Mouse (Mus musculus) heart, embryonic 16.5 days (tissue): ENCODE measurements at regions not wholly inside any gene's neighbourhood (a gene's known extent, or its start where the extent isn't known, plus 50 kb on each side); places are given as distances from the start of the nearest gene placed in this dataset.

Experiments
- ATAC-seq: fragments of 200-750 bp; cut with Nextera tagmentation; replicated peaks from 2 replicates; pipeline ENCODE4 v1.8.0; 2017; ENCODE audit warnings: moderate number of reproducible peaks; ENCODE audit not compliant: insufficient read depth, low FRiP score; ENCODE audit errors: extremely low read depth
- H3K27ac ChIP-seq: fragments of 300-500 bp; sonication (generic); 2 replicates; pipeline ENCODE4 v1.5.1; 2014; ENCODE audit warnings: mild to moderate bottlenecking, low read length, control low read depth, moderate library complexity
- H3K27me3 ChIP-seq: fragments of 300-500 bp; sonication (generic); 2 replicates; pipeline ENCODE4 v1.6.1; 2014; ENCODE audit warnings: low read length, mixed read lengths; ENCODE audit not compliant: control insufficient read depth, insufficient read depth
- H3K36me3 ChIP-seq: fragments of 300-500 bp; sonication (generic); 2 replicates; pipeline ENCODE4 v1.6.1; 2014; ENCODE audit not compliant: control insufficient read depth, insufficient read depth
- H3K4me1 ChIP-seq: fragments of 300-500 bp; sonication (generic); 2 replicates; pipeline ENCODE4 v1.6.1; 2014; ENCODE audit warnings: low read length, mixed read lengths; ENCODE audit not compliant: control insufficient read depth, insufficient read depth
- H3K4me2 ChIP-seq: fragments of 300-500 bp; sonication (generic); 2 replicates; pipeline ENCODE4 v1.6.1; 2014; ENCODE audit warnings: low read depth, mild to moderate bottlenecking, control low read depth, low read length
- H3K4me3 ChIP-seq: fragments of 300-500 bp; sonication (generic); 2 replicates; pipeline ENCODE4 v1.5.1; 2014; ENCODE audit warnings: mild to moderate bottlenecking, control low read depth, low read length
- H3K9ac ChIP-seq: fragments of 300-500 bp; sonication (generic); 2 replicates; pipeline ENCODE4 v1.6.1; 2014; ENCODE audit warnings: low read length, control low read depth
- H3K9me3 ChIP-seq: fragments of 300-500 bp; sonication (generic); replicated peaks from 2 replicates; pipeline ENCODE4 v1.6.1; 2016; ENCODE audit warnings: low read length; ENCODE audit not compliant: control insufficient read depth
- WGBS: fragments of 180-500 bp; shearing (Covaris S2); extraction: QIAGEN DNeasy Blood & Tissue Kit; methylation state at CpG from one replicate; pipeline ENCODE4 v1.1.7; 2014; 5-methylcytosine and 5-hydroxymethylcytosine counted together

DNA sequence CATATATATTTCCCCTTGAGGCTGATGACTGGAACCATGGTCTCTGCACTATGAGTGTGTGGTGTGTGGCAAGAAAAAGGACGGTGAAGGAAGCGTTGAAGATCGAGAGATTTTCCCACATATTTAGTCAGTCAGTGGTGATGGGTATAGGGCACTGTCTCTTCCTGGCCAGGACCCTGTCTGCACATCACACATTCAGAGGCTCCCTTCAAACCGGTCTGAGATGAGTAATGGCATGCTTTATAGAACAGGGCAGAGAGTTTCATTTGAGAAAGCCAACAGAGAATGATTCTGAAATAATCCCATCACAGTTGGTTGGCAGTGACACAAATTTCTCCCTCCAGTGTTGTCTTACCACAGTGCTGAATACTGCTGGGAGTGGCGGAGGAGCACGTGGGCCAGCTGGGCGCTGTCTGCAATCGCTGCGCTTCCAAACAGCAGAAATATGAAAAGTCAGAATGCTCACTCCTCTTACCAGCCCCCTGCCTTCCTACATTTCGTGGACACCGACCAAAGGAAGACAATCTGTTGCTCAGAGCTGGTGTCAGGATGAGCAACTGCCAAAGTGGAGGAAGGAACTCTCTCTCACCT, 77.2 kb upstream of the Rapgef5 start:
- no peak overlapping the region for H3K9ac ChIP-seq
- no peaks in the 10 kb centered on the region for H3K36me3 ChIP-seq
- no peaks in the 10 kb centered on the region for H3K27me3 ChIP-seq
- H3K4me2 ChIP-seq, result no peak overlapping the region
- WGBS, result 60% methylated on average over 11 of the region's 11 CpGs
- H3K9me3 ChIP-seq, result no peaks in the 10 kb centered on the region
- no peak overlapping the region for H3K4me3 ChIP-seq
- ATAC-seq, result no peak
- 0 out of 2 replicates have a peak, but pooled peaks cover 2% of the 10 kb centered on the region for H3K4me1 ChIP-seq
- no peak overlapping the region for H3K27ac ChIP-seq

DNA sequence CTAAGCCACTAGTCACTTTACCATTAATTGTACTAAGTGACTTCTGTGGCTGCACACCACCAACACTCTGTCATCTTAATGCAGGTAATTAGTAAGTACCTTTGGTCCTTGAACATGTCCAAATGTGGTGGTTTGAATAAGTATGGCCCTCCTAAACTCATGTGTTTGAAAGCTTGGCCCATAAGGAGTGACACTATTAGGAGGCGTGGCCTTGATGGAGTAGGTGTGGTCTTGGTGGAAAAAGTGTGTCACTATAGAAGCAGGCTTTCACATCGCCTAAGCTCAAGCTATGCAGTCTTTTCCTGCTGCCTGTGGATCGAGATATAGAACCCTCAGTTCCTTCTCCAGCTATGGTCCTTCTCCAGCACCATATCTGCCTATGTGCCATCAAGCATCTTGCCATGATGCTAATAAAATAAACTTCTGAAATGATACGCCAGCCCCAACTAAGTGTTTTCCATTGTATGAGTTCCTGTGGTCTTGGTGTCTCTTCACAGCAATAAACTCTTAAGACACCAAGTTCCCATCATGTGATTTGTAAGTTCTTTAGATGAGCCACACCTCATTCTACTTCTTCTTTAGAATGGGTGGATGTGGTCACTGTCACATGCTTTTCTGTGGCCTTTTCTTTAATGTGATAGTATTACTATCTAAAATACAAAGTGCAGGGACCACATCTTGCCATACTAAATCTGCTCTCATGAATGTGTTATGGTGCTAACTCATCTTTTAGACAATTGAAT, 71.9 kb upstream of the Rapgef5 start:
- WGBS, result 76% methylated on average over 4 of the region's 4 CpGs
- H3K36me3 ChIP-seq, result no peaks in the 10 kb centered on the region

DNA sequence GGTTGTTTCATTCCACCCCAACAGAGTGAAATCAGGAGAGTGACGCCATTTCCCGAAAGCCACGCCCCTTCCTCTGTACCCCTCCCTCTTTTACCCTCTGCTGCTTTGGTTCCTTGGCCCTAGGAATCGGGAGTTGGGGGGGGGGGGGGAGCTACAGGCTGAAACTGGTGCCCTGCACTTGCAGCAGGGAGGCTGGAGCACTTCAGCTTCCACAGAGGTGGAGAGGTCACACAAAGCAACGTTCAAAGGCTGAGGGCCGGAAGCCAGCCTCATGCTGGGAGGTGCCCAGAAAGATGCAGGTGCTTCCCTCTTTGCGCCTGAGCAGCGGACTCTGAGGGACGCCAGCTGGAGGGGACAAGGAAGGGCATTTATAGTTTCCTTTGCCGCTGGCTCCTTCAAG, 69.1 kb upstream of the Rapgef5 start:
- H3K9ac ChIP-seq, result no peak overlapping the region
- peak overlapping the region; percentile 48 for H3K4me2 ChIP-seq
- H3K36me3 ChIP-seq, result no peaks in the 10 kb centered on the region
- H3K4me3 ChIP-seq, result 0 out of 2 replicates have a peak overlapping the region, but pooled peaks have one; percentile 7
- no peaks in the 10 kb centered on the region for H3K27me3 ChIP-seq
- ATAC-seq, result peak; percentile 78
- H3K4me1 ChIP-seq, result 0 out of 2 replicates have a peak, but pooled peaks cover 3% of the 10 kb centered on the region
- WGBS, result 12% methylated on average over 10 of the region's 10 CpGs
- peaks cover 3% of the 10 kb centered on the region; the same call in 1 of the 2 replicates for H3K9me3 ChIP-seq
- H3K27ac ChIP-seq, result peak overlapping the region; percentile 47; the same call in 1 of the 2 replicates

More for the DNA sequence above, 71.9 kb upstream of the Rapgef5 start:
- no peaks in the 10 kb centered on the region for H3K27me3 ChIP-seq
- ATAC-seq, result no peak
- no peak overlapping the region for H3K4me3 ChIP-seq
- H3K4me1 ChIP-seq, result 0 out of 2 replicates have a peak, but pooled peaks cover 3% of the 10 kb centered on the region
- no peak overlapping the region for H3K9ac ChIP-seq
- no peaks in the 10 kb centered on the region for H3K9me3 ChIP-seq
- no peak overlapping the region for H3K4me2 ChIP-seq
- H3K27ac ChIP-seq, result no peak overlapping the region

DNA sequence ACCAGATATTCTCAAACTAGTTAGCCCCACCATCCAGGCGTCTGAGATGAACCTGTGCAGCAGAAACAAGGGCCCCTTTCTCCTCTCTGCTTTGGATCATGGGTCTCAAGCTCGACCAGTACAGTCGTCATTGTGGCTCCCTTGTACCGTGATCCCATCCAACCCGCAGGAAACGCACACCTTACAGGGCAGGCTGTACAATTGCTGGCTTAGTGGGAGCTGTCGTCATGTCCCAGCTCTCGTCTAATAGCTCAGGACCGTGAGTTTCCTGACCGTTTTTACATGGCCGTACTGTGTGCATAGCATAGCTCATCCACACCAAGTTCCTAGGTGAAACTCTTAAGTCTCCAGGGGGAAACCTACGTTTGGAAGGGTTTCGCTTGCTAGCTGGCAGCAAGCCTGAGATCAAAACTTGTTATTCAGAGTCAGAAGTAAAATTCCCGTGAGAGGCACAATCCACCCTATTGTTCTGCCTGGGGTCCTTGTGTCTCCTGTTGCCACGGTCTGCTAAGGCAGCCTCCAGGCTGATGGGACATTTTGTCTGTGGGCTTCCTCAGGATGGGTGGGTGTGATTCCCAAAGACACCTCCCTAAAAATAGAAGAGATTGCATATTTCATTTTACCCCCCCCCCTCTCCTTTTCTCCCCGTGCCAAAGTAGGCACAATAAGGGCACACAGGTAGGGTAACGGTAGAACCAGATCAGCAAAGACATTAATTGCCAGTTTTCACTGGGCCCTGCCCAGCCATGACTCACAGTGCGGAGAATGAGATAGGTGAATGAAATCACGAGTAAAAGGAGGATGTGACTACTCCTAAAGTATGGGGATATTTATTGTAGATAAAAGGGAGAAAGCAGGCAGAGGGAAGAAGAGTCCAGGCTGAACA, 68.2 kb upstream of the Rapgef5 start:
- Histone ChIP-seq H3K9me3 (peaks cover 3% of the 10 kb centered on the region; the same call in 1 of the 2 replicates), H3K4me1 (0 out of 2 replicates have a peak, but pooled peaks cover 3% of the 10 kb centered on the region), H3K27ac (peak overlapping the region; percentile 47; the same call in 1 of the 2 replicates), H3K9ac (no peak overlapping the region; the same call in 1 of the 2 replicates), H3K4me3 (no peak overlapping the region), H3K27me3 (no peaks in the 10 kb centered on the region), H3K36me3 (no peaks in the 10 kb centered on the region), H3K4me2 (peak overlapping the region; percentile 48)
- ATAC-seq, result 0 out of 2 replicates have a peak, but pooled peaks have one; percentile 2
- 56% methylated on average over 19 of the region's 19 CpGs for WGBS

- peaks cover 3% of the 10 kb centered on the region; the same call in 1 of the 2 replicates for H3K9me3 ChIP-seq
- no peak overlapping the region for H3K4me2 ChIP-seq
- no peak overlapping the region for H3K27ac ChIP-seq
- no peaks in the 10 kb centered on the region for H3K36me3 ChIP-seq
- WGBS, result 89% methylated on average over 2 of the region's 2 CpGs
- ATAC-seq, result no peak
- no peak overlapping the region for H3K9ac ChIP-seq
- H3K4me3 ChIP-seq, result no peak overlapping the region
- H3K27me3 ChIP-seq, result no peaks in the 10 kb centered on the region
- H3K4me1 ChIP-seq, result 0 out of 2 replicates have a peak, but pooled peaks cover 3% of the 10 kb centered on the region
Observed at GRCm38 (mm10) chr12:117449080-117449479, 67.2 kb upstream of the Rapgef5 start.

DNA sequence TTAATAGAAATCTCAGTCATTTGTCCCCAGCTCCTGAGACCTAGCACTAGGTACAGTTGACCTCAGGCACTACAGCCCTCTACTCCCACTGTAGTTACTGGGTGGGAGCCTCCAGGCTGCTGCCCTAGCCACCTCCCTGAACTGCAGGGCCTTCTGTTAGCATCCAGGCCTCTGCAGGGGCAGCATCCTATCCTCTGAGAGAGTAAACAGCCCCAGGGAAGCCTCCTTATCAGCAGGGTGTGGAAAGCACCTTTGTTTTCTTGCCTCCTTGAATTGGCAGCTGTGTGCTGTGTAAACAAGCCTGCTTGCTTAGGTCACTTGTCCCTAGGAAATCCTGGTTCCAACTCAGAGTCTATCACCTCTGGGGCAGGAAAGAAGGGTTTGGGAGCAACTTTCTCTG, 66.2 kb upstream of the Rapgef5 start:
- Histone ChIP-seq H3K27me3 (no peaks in the 10 kb centered on the region), H3K36me3 (no peaks in the 10 kb centered on the region), H3K9ac (no peak overlapping the region), H3K4me3 (no peak overlapping the region), H3K4me2 (no peak overlapping the region), H3K9me3 (peaks cover 3% of the 10 kb centered on the region; the same call in 1 of the 2 replicates), H3K27ac (no peak overlapping the region), H3K4me1 (0 out of 2 replicates have a peak, but pooled peaks cover 3% of the 10 kb centered on the region)
- no peak for ATAC-seq

- no peak for ATAC-seq
- 0 out of 2 replicates have a peak, but pooled peaks cover 3% of the 10 kb centered on the region for H3K4me1 ChIP-seq
- no peak overlapping the region for H3K27ac ChIP-seq
- no peak overlapping the region for H3K4me3 ChIP-seq
- H3K9ac ChIP-seq, result no peak overlapping the region
- H3K36me3 ChIP-seq, result no peaks in the 10 kb centered on the region
- no peak overlapping the region for H3K4me2 ChIP-seq
- no peaks in the 10 kb centered on the region for H3K27me3 ChIP-seq
- H3K9me3 ChIP-seq, result peaks cover 3% of the 10 kb centered on the region; the same call in 1 of the 2 replicates
- WGBS, result 70% methylated on average over 3 of the region's 3 CpGs
Observed at GRCm38 (mm10) chr12:117450871-117451270, 65.4 kb upstream of the Rapgef5 start.

DNA sequence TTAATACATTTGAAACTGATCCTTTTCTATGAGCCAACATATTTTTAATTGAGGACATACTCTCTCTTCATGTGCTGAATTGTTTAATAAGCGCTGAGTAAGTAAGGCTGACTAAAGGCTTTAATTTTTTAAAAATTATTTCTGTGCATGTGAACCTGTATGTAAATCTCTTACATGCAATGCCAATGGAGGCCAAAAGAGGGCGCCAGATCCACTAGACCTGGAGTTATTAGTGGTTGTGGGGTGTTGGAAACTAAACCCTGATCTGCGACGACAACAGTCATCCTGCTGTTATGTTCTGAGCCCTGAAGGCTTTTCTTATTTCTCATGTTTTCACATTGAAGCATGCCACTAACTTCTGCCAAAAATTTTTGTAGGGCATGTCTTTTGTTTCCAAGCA, 64.8 kb upstream of the Rapgef5 start:
- 48% methylated on average over 4 of the region's 4 CpGs for WGBS

More for the DNA sequence above, 64.8 kb upstream of the Rapgef5 start:
- no peak overlapping the region for H3K4me2 ChIP-seq
- H3K9me3 ChIP-seq, result peaks cover 3% of the 10 kb centered on the region; the same call in 1 of the 2 replicates
- no peak overlapping the region for H3K9ac ChIP-seq
- no peak overlapping the region for H3K4me3 ChIP-seq
- H3K27me3 ChIP-seq, result no peaks in the 10 kb centered on the region
- ATAC-seq, result no peak
- H3K27ac ChIP-seq, result no peak overlapping the region
- H3K36me3 ChIP-seq, result no peaks in the 10 kb centered on the region
- 0 out of 2 replicates have a peak, but pooled peaks cover 3% of the 10 kb centered on the region for H3K4me1 ChIP-seq
